Mouse (Mus musculus): ENCODE measurements around the gene Kirrel. TPM values are rescaled to one million over a fixed set of nuclear protein-coding genes. Genes with fewer than 3 reads are reported as not detected.

The Kirrel gene
- polyA plus RNA-seq, 1 experiment: 3.2 TPM

DNA sequence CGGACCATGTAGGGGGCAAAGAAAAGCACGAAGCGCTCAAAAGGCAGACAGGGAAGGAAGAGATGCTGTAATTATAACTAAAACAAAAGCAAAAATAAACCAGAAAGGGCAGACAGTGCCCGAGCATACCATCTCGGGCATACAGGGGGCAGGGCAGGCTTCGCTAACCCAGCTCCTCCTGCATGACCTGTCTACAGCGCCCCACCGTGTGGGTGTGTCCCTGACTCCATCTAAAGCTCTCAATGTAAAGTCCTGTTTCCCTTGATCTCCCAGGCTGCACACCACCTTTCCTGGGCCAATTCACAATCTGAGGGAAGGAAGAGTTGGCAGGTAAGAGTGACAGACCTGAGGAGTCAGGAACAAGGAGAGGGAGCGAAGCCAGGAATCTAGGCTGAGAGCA lies 77.3 kb downstream of the Kirrel start:
- no peak for DNase-seq (ENCODE audit: low read depth, low spot score)
- 85% methylated on average over 9 of the region's 9 CpGs for WGBS

DNA sequence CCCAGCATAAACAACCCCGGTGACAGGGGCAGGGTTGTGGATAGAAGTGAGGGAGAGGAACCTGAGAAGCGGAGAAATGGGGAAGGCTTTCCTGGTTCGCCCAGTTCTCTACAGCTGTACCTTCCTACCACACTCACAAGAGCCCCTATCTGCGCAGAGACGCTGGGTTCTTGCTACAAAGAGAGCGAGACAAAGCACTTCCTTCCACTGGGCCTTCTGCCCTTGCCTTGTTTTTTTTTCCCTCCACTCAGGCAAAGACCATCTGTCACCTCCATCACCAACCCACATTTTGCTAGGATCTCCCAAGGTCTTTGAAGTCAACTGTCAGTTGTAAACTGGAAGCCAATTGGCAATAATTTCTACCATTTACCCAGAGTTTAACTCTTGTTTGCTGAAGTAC lies 80.8 kb downstream of the Kirrel start:
- 64% methylated on average over 6 of the region's 6 CpGs for WGBS
- no peak for DNase-seq (ENCODE audit: low read depth, low spot score)

- DNase-seq (ENCODE audit: low read depth, low spot score): peak; percentile 24
- WGBS: 75% methylated on average over 13 of the region's 13 CpGs
Observed at GRCm38 (mm10) chr3:87089694-87090565, 84.6 kb downstream of the Kirrel start.

DNA sequence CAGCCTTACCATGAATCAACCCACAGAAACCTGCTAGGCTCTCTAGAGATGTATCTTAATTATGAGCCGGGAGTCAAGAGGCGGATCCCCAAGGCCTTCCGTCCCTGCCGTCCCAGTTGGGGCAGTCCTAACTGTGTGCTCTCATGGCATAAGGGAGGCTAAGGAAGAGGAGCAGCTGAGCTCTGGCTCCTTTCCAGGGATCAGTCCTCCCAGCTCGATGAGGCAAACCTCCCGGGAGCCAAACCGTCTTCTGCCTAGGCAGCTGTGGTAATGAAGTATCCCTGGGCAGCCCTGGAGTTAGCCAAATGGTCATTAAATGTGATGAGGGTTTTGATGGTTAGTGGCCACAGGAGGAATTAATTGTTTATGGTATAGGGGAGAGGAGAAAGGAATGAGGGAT lies 87.4 kb downstream of the Kirrel start:
- WGBS: 58% methylated on average over 7 of the region's 7 CpGs
- no peak for DNase-seq (ENCODE audit: low read depth, low spot score)

- WGBS: 62% methylated on average over 3 of the region's 3 CpGs
- no peak for DNase-seq (ENCODE audit: low read depth, low spot score)
Observed at GRCm38 (mm10) chr3:87082235-87082634, 92.3 kb downstream of the Kirrel start.

DNA sequence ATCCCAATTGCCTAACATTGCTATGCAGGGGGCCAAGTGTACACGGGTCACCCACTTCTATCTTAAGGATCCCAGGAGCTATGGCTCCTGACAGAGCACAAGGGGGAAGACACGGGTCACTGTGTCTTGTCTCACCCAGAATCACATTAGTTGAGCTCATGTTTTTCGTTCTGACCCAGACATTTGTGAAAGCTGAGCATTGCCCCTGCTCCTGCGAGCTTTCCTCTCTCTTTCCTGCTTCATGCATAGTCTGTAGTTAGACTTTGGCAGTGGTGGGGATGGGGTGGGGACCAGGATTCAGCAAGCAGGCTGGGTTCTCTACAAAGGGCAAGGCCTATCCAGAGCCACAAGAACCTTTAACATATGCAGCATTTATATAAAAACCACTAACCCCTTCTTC lies 94.8 kb downstream of the Kirrel start:
- 74% methylated on average over 4 of the region's 4 CpGs for WGBS
- DNase-seq (ENCODE audit: low read depth, low spot score): no peak

GRCm38 (mm10) chr3:87079301-87079700 lies 95.2 kb downstream of the Kirrel start:
- WGBS: 89% methylated on average over 7 of the region's 7 CpGs

DNA sequence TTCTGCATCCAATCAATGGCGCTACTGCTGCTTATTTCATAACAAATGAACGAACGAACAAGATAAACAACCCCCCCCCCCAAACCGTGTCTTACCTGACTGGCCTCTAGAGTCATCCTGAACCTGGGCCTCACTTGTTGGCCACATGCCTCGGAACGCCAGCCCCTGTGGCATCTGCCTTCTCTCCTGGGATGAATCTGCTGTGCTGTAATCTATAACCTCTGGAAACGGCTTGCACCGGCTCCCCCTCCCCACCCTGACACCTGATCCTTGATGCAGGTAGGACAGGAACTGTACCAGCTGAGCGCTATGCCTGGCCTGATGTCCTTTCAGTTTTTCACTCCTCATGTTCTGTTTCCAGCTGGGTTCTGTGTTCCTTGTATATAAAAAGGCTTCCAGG lies 96.9 kb downstream of the Kirrel start:
- WGBS: 67% methylated on average over 9 of the region's 9 CpGs
- DNase-seq (ENCODE audit: low read depth, low spot score): no peak

More at GRCm38 (mm10) chr3:87079301-87079700, 95.2 kb downstream of the Kirrel start:
- DNase-seq (ENCODE audit: low read depth, low spot score): no peak

DNA sequence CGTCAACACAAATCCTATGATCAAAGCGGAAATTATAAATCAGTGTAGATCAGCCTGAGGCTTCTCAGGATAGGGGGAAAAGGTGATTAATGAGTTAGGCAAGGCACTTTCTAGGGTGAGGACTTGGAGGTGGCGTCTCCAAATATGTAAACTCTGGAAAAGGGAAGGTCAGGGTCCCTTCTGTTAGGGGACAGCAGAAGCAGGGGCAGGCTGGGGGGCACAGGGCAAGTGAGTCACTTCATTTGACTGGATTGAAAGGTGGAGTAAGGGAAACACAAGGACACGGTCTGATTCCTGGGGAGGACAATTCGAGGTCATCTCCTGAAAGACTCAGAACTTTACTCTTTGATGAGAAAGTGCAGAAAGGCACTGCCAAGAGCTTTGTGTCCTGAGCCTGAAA lies 97.6 kb downstream of the Kirrel start:
- DNase-seq (ENCODE audit: low read depth, low spot score): no peak
- 76% methylated on average over 5 of the region's 5 CpGs for WGBS

GRCm38 (mm10) chr3:87076161-87076560 lies 98.4 kb downstream of the Kirrel start:
- 86% methylated on average over 7 of the region's 7 CpGs for WGBS
- no peak for DNase-seq (ENCODE audit: low read depth, low spot score)

DNA sequence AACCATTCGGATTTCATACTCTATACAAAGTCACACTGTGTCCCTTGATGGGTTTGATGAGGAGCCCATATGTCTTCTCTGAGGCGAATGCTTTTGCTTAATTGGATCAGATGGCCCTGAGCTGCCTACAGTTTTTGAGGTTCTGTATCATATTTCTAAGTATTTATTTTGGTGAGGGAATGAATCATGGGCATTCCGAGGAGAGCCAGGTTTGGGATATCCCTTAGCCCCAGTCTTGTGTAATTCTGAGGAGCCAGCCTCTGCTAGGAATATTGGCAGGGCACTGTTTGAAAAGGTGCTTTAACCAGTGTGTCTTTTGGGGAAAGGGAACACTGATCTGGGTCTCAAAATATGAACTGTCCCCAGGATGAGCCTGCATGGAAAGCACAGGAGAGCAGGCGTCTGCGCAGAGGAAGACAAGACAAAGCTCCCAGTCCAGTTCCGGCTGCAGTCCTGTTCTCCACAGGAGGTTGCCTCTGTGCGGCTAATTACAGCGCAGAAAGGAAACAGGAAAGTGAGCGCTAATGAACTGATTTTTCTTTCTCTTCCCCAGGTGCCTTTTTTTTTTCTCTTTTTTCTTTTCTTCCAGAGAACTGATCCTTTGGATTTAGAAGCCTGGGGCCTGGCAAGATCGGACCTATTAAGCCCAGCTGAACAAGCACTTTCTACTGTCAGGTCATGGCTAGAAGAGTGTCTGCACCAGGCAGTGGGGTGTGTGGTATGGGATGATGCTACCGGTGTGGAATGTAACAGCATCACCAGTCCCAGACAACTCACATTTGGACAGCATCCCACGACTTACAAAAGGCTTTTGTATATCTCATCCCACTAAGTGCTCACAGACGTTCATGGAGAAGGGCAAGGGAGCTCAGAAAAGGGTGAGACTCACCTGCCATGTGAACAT lies 101.7 kb downstream of the Kirrel start:
- 60% methylated on average over 13 of the region's 13 CpGs for WGBS
- no peak for DNase-seq (ENCODE audit: low read depth, low spot score)

GRCm38 (mm10) chr3:87072191-87072590 lies 102.4 kb downstream of the Kirrel start:
- no peak for DNase-seq (ENCODE audit: low read depth, low spot score)
- WGBS: 78% methylated on average over 3 of the region's 3 CpGs

DNA sequence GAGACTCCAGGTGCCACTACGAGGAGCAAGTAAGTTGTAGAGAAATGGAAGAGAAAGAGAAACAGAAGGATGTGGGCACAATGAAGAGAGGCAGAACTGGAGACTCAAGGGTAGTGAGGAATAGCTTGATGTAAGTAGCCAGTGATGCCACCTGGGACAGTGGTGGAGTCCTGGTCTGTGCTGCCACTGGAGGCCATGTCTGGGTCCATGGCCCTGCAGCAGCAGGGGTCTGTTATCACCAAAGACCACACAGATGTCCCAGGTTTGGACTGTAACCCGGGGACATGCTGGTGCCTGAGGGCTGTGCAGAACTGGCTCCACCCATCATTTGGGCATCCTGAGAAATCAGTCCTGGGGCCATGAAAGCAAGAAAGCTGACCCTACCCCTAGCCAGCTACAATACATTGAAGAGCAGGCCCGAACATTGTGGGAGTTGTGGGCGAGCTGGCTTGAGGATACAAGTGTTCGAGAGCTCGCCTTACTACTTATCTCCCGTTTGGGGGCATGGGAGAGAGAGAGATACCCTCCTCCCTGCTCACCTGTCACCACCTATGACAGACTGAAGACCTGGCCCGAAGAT lies 107.1 kb downstream of the Kirrel start:
- 79% methylated on average over 8 of the region's 8 CpGs for WGBS
- no peak for DNase-seq (ENCODE audit: low read depth, low spot score)

DNA sequence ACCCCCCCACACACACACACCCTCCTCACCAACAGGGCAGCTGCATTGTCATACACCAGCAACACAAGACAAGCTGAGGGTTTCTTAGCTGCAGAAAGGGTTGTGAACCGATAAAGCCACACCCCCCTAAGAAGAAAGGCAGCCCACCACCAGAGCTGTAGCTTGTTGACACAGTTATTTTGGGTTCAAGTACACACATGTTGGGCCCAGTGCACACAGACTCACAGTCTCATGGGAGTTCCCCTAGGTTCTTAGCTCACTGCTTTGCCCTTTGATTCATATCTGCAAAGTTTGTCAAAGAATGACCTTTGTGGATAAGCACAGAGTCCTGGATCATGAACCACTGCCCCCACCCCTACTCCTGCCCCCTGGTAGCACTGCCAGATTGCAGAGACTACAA lies 120.6 kb downstream of the Kirrel start:
- 60% methylated on average over 1 of the region's 1 CpGs for WGBS
- no peak for DNase-seq (ENCODE audit: low read depth, low spot score)

DNA sequence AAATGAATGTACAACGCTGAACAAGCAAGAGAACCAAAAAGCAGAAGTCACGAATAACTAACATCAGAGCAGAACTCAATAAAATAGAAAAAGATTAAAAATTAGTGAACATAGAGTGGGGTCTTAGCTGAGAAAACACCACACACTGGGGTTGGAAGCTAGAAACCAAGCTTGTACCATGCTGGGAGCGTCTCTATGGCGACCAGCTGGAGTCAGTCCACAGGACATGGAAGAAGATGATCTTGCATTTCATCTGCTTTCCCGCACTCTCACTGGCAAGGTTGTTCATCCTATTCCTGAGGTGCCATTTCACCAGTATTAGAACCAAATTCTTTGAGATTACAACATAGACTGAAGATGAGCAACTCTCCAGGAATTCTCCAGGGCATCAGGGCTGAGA lies 126.7 kb downstream of the Kirrel start:
- 89% methylated on average over 5 of the region's 5 CpGs for WGBS
- no peak for DNase-seq (ENCODE audit: low read depth, low spot score)

DNA sequence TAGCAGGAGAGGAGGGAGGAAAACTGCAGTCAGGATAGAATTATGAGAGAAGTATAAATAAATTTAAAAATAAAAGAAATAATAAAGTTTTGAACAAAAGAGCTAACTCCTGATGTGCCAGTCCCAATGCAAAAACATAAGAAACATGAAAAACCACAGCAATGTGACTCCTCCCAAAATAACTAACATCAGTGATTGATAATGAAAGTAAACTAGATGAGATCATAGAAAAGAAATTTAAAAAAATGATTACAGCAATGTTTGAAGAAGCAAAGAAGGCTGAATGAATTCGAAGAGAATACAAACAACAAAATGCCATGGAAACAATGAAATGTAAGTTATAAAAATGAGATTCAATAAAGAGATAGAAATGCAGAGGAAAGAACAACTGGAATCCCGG lies 132.8 kb downstream of the Kirrel start:
- WGBS: 54% methylated on average over 2 of the region's 2 CpGs
- DNase-seq (ENCODE audit: low read depth, low spot score): no peak

DNA sequence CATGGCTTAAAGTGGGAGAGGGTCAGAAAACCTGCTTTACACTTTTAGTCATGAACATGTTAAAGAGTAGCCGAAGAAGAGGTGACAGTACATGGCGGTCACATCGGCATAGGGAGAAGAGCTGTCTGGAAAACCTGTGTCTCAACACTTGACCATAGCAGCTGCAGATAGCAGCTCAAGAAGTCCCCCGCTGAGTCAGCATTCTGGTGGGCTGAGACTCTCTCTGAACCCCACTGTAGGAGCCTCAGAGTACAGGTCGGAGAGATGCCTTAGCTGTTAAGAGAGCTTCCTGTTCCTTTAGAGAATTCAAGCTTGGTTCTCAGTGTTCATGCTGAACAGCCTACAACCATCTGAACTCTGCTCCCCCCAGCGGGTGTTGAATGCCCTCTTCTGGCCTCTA lies 136.0 kb downstream of the Kirrel start:
- DNase-seq (ENCODE audit: low read depth, low spot score): no peak
- 86% methylated on average over 6 of the region's 6 CpGs for WGBS

GRCm38 (mm10) chr3:87034061-87034460 lies 140.5 kb downstream of the Kirrel start:
- 75% methylated on average over 4 of the region's 4 CpGs for WGBS
- no peak for DNase-seq (ENCODE audit: low read depth, low spot score)

- 15% methylated on average over 8 of the region's 8 CpGs for WGBS
- peak; percentile 36 for DNase-seq (ENCODE audit: low read depth, low spot score)
Observed at GRCm38 (mm10) chr3:87033357-87033756, 141.2 kb downstream of the Kirrel start.

DNA sequence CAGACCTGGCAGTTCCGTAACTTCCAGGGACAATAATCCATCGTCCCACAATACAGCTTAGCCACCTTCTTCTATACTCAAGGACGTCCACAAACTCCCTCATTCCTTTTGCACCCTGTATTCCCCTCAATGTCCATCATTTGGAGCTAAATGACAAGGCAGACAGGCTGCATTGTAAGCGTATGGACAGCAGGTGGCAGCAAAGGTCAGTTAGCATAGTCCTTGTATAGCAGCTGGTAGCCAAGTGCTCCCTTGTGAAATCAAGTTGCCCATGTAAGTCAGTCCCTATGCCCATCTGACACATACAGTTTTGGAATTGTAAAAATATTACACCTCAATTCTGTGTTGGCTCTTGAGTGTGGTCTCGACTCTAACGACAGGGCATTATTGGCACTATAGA lies 143.7 kb downstream of the Kirrel start:
- 17% methylated on average over 6 of the region's 6 CpGs for WGBS

More for the DNA sequence above, 143.7 kb downstream of the Kirrel start:
- DNase-seq (ENCODE audit: low read depth, low spot score): peak; percentile 13
